Mouse (Mus musculus) brown adipose tissue, adult 24 weeks (tissue): ENCODE data around the gene Aurkaip1. TPM values are rescaled to one million over a fixed set of nuclear protein-coding genes. Genes with fewer than 3 reads are reported as not detected.

Source experiments
- H3K27ac ChIP-seq: fragments of 200-500 bp; replicated peaks from 2 replicates; pipeline ENCODE4 v1.5.1; 2012; ENCODE audit warnings: low read depth, mild to moderate bottlenecking, low read length
- H3K4me1 ChIP-seq: fragments of 200-500 bp; 2 replicates; pipeline ENCODE4 v1.6.1; 2012; ENCODE audit warnings: low read length, mixed read lengths; ENCODE audit not compliant: control insufficient read depth, insufficient read depth, insufficient read length
- H3K4me3 ChIP-seq: fragments of 200-500 bp; 2 replicates; pipeline ENCODE4 v1.5.1; 2012; ENCODE audit warnings: low read depth, mild to moderate bottlenecking, low read length, moderate library complexity; ENCODE audit not compliant: insufficient read depth
- polyA plus RNA-seq: library from polyadenylated mRNA; stranded (reverse); fragments of >200 nt; gene quantifications from 2 replicates; pipeline ENCODE4 v1.2.4, GENCODE M21; 2012; ENCODE audit not compliant: missing spikeins, insufficient read depth, insufficient read length

Gene Aurkaip1
- polyA plus RNA-seq, 1 experiment: 259 TPM

- Histone ChIP-seq H3K4me1 (peaks cover 19% of the 10 kb centered on the region), H3K4me3 (peak within 1 kb of the TSS; percentile 58), H3K27ac (peak within 1 kb of the TSS; percentile 92)
Observed at GRCm38 (mm10) chr4:155839483-155839910, 8.4 kb downstream of the Aurkaip1 start, which contains the start of gene Mxra8. Gene Mxra8 (plus strand): TSS chr4:155839680.

DNA sequence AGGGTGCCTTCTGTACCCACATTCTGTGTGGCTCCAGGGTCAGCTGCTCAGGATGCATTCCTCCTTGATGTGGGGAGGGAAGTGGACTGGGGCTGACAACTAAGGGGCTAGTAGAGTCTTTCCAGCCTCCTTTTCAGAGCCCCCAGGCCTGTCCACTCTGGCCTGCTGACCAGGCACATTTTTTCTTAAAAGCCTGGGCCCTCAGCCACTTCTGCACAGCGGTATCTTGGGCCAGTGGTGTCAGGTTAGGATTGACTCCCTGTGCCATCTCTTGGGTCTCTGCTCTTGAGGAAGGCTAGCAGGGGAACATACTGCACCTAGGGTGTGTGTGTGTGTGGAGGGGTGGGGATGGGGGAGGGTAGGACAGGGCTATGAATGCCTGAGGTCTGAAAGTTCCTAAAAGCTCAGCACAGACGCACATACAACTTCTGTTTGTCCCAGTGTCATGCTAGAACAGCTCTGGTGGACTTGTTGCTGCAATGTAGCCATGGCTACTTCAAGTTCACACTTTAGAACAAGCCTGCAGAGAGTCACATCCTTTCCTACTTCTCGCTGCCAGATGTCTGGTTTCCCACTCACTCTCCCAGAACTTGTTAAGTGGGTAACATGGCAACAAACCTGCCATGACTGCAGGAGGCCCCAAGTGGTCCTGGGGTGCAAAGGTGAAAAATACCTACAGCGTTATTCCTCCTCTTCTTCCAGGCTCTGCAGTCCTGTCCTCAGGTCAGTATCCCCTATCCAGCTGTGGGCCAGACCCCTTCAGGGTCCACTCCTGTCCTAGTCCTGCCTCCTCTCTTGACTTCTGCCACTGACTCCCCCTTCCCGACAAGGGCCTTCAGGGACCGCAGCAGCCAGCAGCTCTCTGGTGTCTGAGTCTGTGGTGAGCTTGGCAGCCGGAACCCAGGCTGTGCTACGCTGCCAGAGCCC, 9.3 kb downstream of the Aurkaip1 start:
- Histone ChIP-seq H3K4me1 (peaks cover 19% of the 10 kb centered on the region), H3K4me3 (peak overlapping the region; percentile 58), H3K27ac (peak overlapping the region; percentile 76)

GRCm38 (mm10) chr4:155841003-155841454, 10.0 kb downstream of the Aurkaip1 start:
- Histone ChIP-seq H3K27ac (0 out of 2 replicates have a peak overlapping the region, but pooled peaks have one; percentile 13), H3K4me3 (peak overlapping the region; percentile 58), H3K4me1 (peaks cover 19% of the 10 kb centered on the region)

DNA sequence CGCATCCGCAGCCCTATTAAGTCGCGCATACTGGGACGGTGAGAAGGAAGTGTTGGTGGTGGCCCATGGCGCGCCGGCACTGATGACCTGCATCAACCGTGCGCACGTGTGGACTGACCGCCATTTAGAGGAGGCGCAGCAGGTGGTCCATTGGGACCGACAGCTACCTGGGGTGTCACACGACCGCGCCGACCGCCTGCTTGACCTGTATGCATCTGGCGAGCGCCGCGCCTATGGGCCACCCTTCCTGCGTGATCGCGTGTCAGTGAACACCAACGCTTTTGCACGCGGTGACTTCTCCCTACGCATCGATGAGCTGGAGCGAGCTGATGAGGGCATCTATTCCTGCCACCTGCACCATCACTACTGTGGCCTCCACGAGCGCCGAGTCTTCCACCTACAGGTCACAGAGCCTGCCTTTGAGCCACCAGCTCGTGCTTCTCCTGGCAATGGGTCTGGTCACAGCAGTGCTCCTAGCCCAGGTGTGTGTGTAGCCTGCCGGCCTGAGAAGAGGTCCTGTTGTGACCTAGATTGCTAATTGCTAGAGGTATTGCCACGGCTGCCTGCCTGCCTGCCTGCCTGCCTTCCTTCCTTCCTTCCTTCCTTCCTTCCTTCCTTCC, 10.7 kb downstream of the Aurkaip1 start:
- Histone ChIP-seq H3K4me3 (peak overlapping the region; percentile 4), H3K27ac (no peak overlapping the region)

DNA sequence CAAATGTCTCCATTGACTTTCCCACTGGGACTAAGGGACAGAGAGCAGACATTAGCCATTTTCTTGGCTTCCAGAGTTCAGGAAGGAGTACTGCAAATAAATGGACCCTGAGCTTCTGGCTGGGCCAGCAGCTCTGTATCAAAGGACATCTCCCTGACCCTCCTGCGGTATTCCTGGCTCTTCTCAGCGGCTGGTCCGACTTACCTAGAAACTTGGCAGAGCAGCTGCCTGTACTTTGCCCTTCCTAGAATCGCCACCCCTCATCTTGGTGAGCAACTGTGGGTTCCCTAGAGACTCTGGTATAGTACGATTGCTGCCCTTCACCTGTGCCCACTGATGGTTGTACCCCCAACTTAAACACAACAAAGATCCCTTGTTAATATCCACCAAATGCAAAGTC, 12.2 kb downstream of the Aurkaip1 start:
- Histone ChIP-seq H3K4me1 (peaks cover 12% of the 10 kb centered on the region), H3K4me3 (no peak overlapping the region)

More for the DNA sequence above, 10.7 kb downstream of the Aurkaip1 start:
- peaks cover 22% of the 10 kb centered on the region for H3K4me1 ChIP-seq

GRCm38 (mm10) chr4:155846871-155847578, 16.0 kb downstream of the Aurkaip1 start, which contains the start of gene Dvl1:
Gene Dvl1 (plus strand): TSS chr4:155847402.
- Histone ChIP-seq H3K4me3 (peak within 1 kb of the TSS; percentile 98), H3K4me1 (peaks cover 38% of the 10 kb centered on the region), H3K27ac (peak within 1 kb of the TSS; percentile 87)

More for the DNA sequence above, 12.2 kb downstream of the Aurkaip1 start:
- H3K27ac ChIP-seq: no peak overlapping the region

- Histone ChIP-seq H3K27ac (peak overlapping the region; percentile 50), H3K4me1 (peaks cover 43% of the 10 kb centered on the region)
Observed at GRCm38 (mm10) chr4:155847591-155848352, 16.7 kb downstream of the Aurkaip1 start.

DNA sequence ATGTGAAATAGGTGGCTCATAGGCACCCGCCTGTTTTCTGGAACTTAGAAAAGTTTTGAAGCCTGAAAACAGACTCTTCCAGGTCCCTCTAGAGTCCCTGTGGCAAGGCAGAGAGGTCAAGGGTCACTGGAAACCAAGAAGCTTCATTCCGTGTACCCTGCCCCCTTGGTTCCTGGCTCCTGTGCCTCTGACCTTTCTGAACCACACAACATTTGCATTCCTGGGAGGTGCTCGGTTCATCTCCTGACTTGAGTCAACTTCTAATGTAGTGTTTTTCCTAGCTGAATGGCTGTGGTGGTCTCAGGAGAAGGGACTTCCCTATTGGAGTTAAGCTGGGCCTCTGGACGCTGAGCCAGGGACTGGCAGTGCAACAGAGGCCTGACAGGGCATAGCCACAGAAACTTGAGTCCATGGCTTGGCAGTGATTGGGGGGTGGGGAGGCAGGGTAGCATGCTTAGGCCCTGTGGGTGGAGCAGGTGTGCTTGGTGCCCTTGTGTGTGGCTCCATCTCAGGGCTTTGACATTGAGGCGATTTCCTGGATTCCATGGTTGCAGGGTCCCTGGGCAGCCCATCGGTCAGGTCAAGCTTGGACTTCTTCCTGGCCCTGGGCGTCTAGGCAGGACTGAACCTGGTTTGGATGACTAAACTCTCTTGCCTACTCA, 17.5 kb downstream of the Aurkaip1 start:
- Histone ChIP-seq H3K27ac (peak overlapping the region; percentile 14; the same call in 1 of the 2 replicates), H3K4me3 (peak overlapping the region; percentile 98), H3K4me1 (peaks cover 43% of the 10 kb centered on the region)

More at GRCm38 (mm10) chr4:155847591-155848352, 16.7 kb downstream of the Aurkaip1 start:
- H3K4me3 ChIP-seq: peak overlapping the region; percentile 98

DNA sequence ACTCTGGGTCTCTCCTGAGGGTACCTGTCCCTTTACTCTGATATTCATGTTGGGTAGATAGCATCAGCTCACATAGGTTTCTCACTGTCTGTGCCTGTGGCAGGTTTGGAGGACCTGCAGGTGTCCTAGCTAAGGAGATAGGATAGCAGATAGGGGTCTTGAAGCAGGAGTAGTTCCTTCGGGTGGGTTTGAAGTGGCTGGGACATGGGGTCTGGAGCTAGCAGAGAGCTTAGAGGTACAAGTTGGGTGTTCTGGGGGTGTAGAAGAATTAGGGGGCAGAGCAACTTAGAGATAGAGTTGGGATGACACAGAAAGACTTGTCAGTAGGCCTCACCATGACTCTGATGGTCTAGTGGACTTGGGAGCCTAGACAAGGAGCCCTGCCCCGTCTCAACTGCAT, 18.3 kb downstream of the Aurkaip1 start:
- Histone ChIP-seq H3K27ac (no peak overlapping the region), H3K4me3 (peak overlapping the region; percentile 98; the same call in 1 of the 2 replicates), H3K4me1 (peaks cover 43% of the 10 kb centered on the region)

DNA sequence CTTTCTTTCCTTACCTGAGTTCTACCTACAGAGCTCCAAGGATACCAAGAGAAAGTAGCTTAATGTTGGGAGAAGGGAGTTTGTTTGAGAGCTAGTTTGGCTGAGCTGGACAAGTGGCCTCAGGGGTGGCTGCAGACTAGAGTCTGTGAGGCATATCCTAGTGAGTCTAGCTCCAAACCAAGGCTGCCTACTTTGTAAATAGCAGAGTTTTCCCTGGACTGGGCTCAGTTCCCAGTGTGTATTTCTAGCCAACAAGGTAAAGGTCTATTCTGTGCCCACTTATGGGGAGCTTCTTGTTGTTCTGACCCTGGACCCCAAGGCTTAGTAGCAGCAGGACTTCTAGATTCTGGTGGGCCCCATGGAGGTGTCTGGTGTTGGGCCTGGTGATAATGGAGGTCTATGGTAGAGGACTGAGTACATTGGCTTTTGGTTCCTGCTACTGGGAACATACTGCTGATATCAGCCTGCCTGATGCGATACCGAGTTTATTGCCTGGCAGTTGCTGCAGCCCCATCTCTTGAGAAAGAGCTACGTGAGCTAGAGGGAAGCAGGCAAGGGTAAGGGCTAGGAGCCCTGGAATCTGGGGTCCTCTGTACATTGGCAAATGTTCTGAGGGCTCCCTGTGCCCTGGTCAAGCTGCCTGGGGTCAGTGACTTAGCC, 18.9 kb downstream of the Aurkaip1 start:
- no peak overlapping the region for H3K27ac ChIP-seq
- H3K4me1 ChIP-seq: peaks cover 43% of the 10 kb centered on the region
- no peak overlapping the region for H3K4me3 ChIP-seq

DNA sequence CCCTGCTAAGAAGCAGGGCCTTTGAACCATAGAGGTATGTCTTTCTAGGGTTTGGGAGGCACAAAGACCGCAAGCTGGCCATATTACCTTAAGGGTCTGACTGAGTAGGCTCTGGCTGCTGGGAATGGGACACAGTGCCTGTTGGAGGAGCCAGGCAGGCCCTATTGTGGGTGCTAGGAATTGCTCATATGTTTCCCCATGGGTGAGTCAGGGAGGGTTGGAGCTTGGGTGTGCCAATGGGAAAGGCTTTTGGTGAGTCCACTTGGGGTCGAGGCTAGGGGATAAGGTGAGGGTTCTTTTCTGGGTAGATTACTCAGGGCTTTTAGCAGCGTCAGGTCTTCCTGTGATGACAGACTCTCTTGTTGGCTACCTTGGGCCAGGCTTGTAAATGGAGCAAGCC, 20.3 kb downstream of the Aurkaip1 start:
- Histone ChIP-seq H3K27ac (peak overlapping the region; percentile 51), H3K4me1 (peaks cover 43% of the 10 kb centered on the region), H3K4me3 (peak overlapping the region; percentile 5; the same call in 1 of the 2 replicates)

GRCm38 (mm10) chr4:155851951-155852411, 20.9 kb downstream of the Aurkaip1 start:
- H3K4me3 ChIP-seq: no peak overlapping the region

DNA sequence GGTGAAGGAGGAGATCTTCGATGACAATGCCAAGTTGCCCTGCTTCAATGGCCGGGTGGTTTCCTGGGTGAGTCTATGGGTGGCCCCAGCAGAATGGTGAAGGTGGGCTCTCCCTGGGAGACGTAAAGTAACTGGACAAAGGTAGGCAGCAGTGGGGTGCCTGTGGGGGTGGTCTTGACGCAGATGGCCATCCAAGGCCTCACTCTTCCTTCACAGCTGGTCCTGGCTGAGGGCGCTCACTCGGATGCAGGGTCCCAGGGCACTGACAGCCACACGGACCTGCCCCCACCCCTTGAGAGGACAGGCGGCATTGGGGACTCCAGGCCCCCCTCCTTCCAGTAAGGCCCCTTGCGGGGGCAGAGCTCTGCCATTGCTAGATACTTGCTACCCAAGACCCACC, 22.3 kb downstream of the Aurkaip1 start:
- no peak overlapping the region for H3K4me3 ChIP-seq

More at GRCm38 (mm10) chr4:155851951-155852411, 20.9 kb downstream of the Aurkaip1 start:
- H3K4me1 ChIP-seq: peaks cover 40% of the 10 kb centered on the region
- H3K27ac ChIP-seq: peak overlapping the region; percentile 51; the same call in 1 of the 2 replicates

More for the DNA sequence above, 22.3 kb downstream of the Aurkaip1 start:
- Histone ChIP-seq H3K4me1 (peaks cover 39% of the 10 kb centered on the region), H3K27ac (no peak overlapping the region)
